Mouse (Mus musculus) cerebellum, adult 2 months (tissue): ENCODE results near the gene Plxdc2. TPM values are rescaled to one million over a fixed set of nuclear protein-coding genes. Genes with fewer than 3 reads are reported as not detected.

Experiments used
- DNase-seq, 2 experiments: peaks; one replicate each; pipeline ENCODE4 v3.0.0; 2021
- H3K27ac ChIP-seq: fragments of 200-500 bp; 2 replicates; pipeline ENCODE4 v1.5.1; 2012; ENCODE audit warnings: low read length, control low read depth, inconsistent platforms; ENCODE audit not compliant: insufficient read depth
- H3K27me3 ChIP-seq: fragments of 200-500 bp; 2 replicates; pipeline ENCODE4 v1.6.1; 2012; ENCODE audit warnings: inconsistent platforms, mild to moderate bottlenecking, low read length, moderate library complexity; ENCODE audit not compliant: control insufficient read depth, insufficient read depth
- H3K4me1 ChIP-seq: fragments of 200-500 bp; 2 replicates; pipeline ENCODE4 v1.6.1; 2011; ENCODE audit warnings: low read length; ENCODE audit not compliant: control insufficient read depth, insufficient read depth
- H3K4me3 ChIP-seq: fragments of 200-500 bp; replicated peaks from 2 replicates; pipeline ENCODE3; 2011; ENCODE audit warnings: mild to moderate bottlenecking, low read depth, low read length, control low read depth; ENCODE audit not compliant: insufficient read depth
- CTCF ChIP-seq: fragments of 200-500 bp; IDR thresholded peaks from 2 replicates; pipeline ENCODE4 v1.5.1; 2011; ENCODE audit warnings: low read depth, mild to moderate bottlenecking, control low read depth, low read length, moderate library complexity, borderline replicate concordance; ENCODE audit not compliant: insufficient read depth
- POLR2A ChIP-seq: fragments of 200-500 bp; IDR thresholded peaks from 2 replicates; pipeline ENCODE4 v1.6.1; 2011; ENCODE audit warnings: low read length, control low read depth, borderline replicate concordance; ENCODE audit not compliant: insufficient read depth
- WGBS: fragments of 180-500 bp; shearing (Covaris S2); methylation state at CpG from one replicate; pipeline ENCODE4 v1.1.7; 2018; 5-methylcytosine and 5-hydroxymethylcytosine counted together
- polyA plus RNA-seq: library from polyadenylated mRNA; depleted of rRNA; stranded (reverse); fragments of >200 nt; gene quantifications from 2 replicates; pipeline ENCODE4 v1.2.3, GENCODE M21; 2012; rRNA removed

Plxdc2 gene
- polyA plus RNA-seq, result 18.3 and 19.1 TPM in 2 replicates

DNA sequence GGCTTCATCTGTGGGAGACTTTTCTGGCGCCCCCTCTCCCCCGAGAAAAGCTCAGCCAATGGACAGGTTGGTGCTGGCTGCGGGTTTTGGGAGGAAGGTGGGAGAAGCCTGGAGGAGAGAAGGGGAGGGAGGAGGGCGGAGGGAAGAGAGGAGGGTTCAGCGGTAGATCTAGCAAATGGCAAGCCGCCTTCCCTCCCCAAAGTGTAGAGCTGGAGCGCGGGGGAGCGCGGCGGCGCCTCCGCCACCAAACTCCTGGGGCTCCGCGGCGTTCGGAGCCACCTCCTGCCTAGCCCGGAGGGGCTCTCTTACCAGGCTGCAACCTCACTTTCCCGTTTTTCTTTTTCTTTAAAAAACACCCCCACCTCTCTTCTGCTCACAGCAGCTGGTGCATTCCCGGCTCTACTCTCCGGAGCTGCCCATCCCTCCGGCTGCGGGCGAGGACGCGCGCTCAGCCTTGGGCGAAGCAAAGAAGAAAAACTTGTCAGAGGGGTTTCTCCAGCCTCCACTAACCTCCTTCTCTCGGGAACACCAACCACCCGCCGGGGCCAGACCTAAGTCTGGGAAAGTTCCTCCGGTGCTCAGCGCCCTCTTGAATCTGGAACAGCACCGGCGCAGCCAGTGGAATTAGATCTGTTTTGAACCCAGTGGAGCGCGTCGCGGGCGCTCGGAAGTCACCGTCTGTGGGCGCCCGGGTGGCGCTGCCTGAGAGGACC, at the start of gene Plxdc2:
Gene Plxdc2, plus strand, starts transcription at position 199 of the 713 bp plus-strand sequence.
- Histone ChIP-seq H3K27me3 (no peaks in the 10 kb centered on the region), H3K4me3 (peak within 1 kb of the TSS; percentile 61), H3K4me1 (peaks cover 4% of the 10 kb centered on the region; the same call in 1 of the 2 replicates), H3K27ac (peak within 1 kb of the TSS; percentile 78)
- peak; percentile 79 to 85 for DNase-seq
- WGBS, result under 1% methylated on average over 44 of the region's 45 CpGs
- TF ChIP-seq CTCF (no peak), POLR2A (peak; percentile 46; the same call in 1 of the 2 replicates)

DNA sequence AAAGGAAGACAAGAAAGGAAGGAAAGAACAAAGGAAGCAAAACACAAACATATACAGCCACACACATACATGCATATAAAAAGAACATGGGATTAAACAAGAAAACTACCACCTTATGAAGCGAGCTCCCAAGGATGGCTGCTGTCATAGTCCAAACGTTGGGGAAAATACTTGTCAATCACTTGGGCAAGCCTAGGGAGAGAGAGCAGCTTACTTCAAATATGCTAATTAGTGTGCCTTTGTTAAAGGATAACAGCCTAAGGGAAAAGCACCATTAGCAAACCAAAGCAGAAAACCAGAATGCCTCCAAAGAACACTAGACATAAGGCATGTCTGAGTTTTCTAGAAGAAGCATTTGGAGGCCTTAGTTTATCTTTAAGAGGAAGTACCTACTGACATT, 45.7 kb upstream of the Plxdc2 start:
- no peaks in the 10 kb centered on the region for H3K4me1 ChIP-seq
- H3K4me3 ChIP-seq, result no peak overlapping the region
- TF ChIP-seq POLR2A, result no peak
- TF ChIP-seq CTCF, result no peak
- DNase-seq, result no peak
- H3K27me3 ChIP-seq, result no peaks in the 10 kb centered on the region
- WGBS, result 25% methylated on average over 2 of the region's 2 CpGs
- no peak overlapping the region for H3K27ac ChIP-seq

DNA sequence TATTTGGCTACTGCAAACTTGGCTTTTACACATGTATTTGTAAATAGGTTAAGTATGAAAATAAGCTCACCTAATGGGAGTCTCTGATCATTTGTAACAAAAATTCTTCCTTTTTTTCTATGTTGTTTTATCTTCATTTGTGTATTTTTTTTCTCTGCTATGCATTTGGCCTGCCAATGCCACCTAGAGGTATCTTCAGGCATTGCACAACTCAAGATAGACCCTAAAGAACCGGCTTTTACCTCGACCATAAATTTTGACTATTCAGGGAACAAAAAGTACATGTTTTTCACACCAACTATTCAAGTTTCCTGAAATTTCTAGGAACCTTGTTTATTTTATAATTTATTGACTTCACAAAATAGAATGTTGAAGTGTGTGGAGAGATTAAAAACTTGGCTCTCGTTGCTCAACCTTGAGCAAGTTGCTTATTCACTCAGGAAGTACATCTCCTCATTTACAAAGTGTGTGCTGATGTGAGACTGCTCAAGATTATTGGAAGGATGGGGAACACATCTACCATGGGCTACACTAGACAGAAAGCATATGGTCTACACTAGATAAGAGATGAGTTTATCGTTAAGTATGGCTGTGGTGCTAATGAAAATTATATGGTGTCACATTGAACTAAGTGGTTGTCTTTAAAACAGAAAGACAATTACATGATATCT, 43.6 kb upstream of the Plxdc2 start:
- no peaks in the 10 kb centered on the region for H3K27me3 ChIP-seq
- peak in 1 of 2 experiments; percentile 1 for DNase-seq
- no peak overlapping the region for H3K4me3 ChIP-seq
- no peak overlapping the region for H3K27ac ChIP-seq
- TF ChIP-seq POLR2A (no peak), CTCF (0 out of 2 replicates have a peak, but pooled peaks have one; percentile 15)
- no peaks in the 10 kb centered on the region for H3K4me1 ChIP-seq
- 63% methylated on average over 4 of the region's 4 CpGs for WGBS

DNA sequence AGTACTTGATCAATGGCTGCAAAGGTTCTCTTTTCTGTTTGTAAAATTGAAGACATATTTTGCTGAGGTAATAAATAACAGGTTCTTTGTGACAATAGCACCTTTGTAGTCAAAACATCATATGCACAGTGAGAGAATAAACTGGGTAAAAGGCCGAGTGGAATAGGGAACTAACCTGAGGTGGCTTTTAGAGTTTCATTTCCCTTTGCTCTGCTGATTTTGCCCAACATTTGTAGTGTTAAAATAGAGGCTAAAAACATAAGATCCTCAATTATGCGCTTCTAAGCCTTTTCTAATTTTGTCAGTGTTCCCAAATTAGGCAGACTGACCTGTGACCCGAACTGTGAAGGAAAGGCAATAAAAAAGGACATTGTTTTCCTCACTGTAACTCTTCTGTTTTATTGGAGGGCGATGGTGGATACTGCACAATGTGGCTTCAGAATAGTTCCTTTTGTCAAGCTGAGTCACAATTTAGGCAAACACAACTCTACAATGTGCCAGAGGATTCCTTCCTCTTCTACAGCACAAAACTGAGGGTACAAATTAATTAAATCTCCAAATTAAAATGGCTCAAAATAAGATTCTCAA, 20.8 kb upstream of the Plxdc2 start:
- no peaks in the 10 kb centered on the region for H3K4me1 ChIP-seq
- no peak overlapping the region for H3K4me3 ChIP-seq
- WGBS, result 70% methylated on average over 4 of the region's 4 CpGs
- no peak overlapping the region for H3K27ac ChIP-seq
- DNase-seq, result no peak
- no peaks in the 10 kb centered on the region for H3K27me3 ChIP-seq
- TF ChIP-seq CTCF, result no peak
- TF ChIP-seq POLR2A, result no peak

DNA sequence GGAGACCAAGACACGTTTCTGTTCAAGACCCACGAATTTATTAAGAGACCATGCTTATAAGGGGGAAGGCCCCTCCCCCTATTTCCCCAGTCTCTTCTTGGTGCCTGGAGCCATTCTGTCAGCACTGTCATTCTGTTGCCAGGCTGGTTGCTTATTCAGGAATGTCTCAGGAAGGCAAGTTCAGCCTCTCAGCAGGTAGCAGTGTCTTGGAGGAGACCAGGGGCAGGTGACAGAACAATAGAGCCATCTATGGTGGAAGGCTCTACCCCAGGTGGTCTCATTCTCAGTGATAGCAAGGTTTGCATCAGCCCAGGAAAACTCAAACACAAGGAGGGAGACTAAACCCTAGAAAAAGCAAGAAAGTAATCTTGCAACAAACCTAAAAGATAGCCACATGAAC, 11.5 kb upstream of the Plxdc2 start:
- H3K4me1 ChIP-seq, result no peaks in the 10 kb centered on the region
- TF ChIP-seq POLR2A (no peak), CTCF (no peak)
- DNase-seq, result no peak
- no peaks in the 10 kb centered on the region for H3K27me3 ChIP-seq
- no peak overlapping the region for H3K4me3 ChIP-seq
- H3K27ac ChIP-seq, result no peak overlapping the region
- WGBS, result 14% methylated on average over 2 of the region's 2 CpGs

DNA sequence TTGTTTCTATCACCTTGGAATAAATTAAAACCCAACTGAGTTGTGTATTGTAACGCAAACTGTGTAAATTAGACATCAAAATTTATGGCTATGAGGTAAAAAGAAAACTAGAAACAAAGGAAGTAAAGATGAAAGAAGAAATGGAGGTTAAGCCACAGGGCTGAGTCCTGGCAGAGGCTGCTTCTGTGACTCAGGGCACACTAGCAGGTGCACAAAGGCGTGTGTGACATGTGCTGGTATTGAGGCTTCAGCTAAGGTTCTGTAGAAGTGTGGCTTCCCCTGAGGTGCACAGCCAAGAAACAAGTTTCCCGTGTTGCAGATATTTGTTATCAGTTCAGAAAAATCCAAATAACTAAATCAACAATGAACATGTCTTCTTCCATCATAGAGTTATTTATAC, 5.0 kb upstream of the Plxdc2 start:
- H3K27me3 ChIP-seq, result no peaks in the 10 kb centered on the region
- TF ChIP-seq CTCF (no peak), POLR2A (no peak)
- H3K4me3 ChIP-seq, result no peak overlapping the region
- no peaks in the 10 kb centered on the region for H3K4me1 ChIP-seq
- 65% methylated on average over 3 of the region's 3 CpGs for WGBS
- DNase-seq, result no peak
- no peak overlapping the region for H3K27ac ChIP-seq

DNA sequence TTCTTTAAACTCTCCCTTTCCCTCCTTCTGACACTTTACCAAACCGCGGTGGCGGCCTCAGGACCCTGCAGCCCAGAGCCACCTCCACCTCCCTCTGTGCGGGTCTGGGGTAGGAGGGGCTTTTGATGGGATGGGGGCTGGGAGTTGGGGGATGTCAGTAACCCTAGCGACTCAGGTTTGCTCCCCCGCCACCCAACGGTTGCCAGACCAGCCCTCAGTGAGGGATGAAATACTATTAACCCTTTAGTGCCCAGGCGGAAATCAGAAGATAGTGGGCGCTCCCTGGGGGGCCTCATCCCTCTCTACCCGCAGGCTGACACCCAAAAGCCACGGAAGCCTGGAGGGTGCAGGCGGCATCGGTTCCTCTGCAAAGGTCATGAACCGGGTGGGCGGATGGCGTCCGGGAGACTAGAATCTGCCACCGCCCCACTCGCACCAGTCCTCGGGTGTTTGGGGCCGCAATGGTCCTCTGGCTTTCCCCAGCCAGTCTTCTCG, 446 bp upstream of the Plxdc2 start:
- Histone ChIP-seq H3K4me3 (peak overlapping the region; percentile 61), H3K27me3 (no peaks in the 10 kb centered on the region), H3K4me1 (peaks cover 4% of the 10 kb centered on the region; the same call in 1 of the 2 replicates), H3K27ac (peak overlapping the region; percentile 4; the same call in 1 of the 2 replicates)
- DNase-seq, result no peak
- TF ChIP-seq POLR2A (no peak), CTCF (no peak)
- WGBS, result under 1% methylated on average over 22 of the region's 22 CpGs
